Mouse (Mus musculus): Measurements from ENCODE around the gene Gm26920.
"Not testable (repeated sequence)": the region's sequence is repeated elsewhere in the genome, so short reads cannot be mapped to it uniquely, and the experiment has no call there.

The Gm26920 gene

DNA sequence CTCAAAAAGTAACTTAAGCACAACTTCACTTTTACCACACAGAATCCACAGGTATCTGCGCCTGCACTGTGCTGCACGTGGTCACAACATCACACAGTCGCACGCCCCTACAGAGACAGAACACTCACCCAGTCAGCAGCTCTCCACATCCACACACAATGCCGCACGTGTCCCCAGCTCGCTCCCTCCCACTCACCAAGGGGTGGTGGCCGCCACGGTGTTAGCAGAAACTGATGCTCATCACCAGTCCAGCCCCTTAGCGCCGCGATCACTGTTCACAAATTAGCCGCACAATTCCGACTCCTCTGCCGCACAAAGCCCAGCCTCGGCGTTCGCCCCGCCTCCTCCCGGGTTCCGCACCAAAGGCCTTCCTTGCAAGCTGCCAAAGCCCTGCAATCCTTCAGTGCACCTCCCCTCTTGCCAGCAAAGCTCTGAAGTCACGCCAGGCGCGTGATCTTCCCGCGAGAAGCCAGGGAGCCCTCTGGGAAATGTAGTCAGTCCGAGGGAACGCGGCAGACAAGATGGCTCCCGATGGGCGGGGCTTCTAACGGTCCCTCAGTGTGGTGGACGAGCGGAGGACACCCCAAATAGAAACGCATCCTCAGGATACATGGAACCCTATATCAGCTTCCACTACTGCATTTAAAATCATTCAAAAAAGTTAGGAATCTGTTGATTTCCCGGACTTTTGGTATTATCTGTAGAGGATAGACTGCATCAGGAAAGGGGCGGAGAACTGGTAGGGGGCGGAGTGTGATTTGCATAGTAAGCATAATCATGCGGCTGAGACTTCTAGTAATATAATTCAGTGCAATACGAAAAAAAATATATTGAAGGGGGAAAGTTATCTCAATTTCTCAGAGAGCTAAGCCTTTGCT lies at the start of gene Gm26920, which contains the start of gene Zfp566:
Gene Gm26920 (minus strand): TSS at position 319 of the 878 bp plus-strand sequence.
Gene Zfp566 (minus strand): TSS at position 436 of the 878 bp plus-strand sequence.
- DNase-seq (ENCODE audit: low spot score in 2 of 2): peak; percentile 96 to 97

DNA sequence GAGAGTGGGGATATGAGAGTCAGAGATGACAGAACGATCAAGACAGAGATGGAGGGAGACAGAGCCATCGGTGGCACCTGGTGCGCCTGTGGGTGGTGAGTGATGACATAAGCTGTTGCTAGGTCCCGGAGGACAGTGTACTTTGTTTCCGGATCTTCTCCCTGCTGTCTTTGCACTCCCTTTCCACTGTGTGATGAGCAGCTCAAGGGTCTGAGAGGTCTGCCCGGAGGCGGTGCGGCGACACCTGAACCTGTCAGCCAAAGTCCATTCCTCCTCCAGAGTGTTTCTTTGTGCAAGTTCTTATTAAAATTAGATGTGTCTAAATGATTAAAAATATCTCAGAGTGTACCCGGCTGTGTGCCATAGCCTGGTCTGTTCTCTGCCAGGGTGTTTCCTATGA lies 46.6 kb upstream of the Gm26920 start:
- DNase-seq (ENCODE audit: low spot score in 2 of 2): no peak

DNA sequence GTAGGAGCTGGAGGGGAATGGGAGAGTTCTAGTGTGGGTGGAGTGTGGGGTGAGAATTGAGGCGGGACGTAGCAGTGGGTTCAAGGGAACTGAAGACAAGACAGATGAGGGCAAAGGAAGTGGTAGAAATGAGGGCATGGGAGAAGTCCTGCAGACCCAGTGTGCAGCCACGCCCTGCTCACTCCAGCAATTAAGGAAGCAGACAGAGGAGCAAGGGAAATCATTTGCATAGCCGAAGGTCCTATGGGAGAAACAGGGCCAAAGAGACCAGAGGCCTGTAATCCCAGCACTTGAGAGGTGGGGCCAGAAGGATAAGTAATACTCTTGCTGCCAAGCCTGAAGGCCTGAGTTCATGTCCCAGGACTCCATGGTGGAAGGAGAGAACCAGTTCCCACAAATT lies 42.2 kb upstream of the Gm26920 start:
- DNase-seq (ENCODE audit: low spot score in 2 of 2): no peak

DNA sequence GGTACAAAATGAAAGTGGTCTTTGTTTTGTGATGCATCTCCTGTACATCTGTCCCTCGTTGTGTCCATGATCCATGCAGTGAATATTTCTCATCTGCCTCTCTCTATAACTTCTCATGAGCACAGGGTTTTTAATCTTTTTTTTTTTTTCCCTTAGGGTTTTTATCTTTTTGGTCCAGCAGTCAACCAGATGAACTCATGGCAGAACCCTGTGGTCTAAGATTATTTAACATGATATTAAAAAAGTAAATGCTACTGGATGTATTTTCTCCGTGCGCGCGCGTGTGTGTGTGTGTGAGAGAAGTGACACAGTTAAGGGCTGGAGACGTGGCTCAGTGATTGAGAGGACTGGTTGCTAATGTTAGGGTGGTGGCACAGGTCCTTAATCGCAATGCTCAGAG lies 39.7 kb upstream of the Gm26920 start:
- DNase-seq (ENCODE audit: low spot score in 2 of 2): no peak

DNA sequence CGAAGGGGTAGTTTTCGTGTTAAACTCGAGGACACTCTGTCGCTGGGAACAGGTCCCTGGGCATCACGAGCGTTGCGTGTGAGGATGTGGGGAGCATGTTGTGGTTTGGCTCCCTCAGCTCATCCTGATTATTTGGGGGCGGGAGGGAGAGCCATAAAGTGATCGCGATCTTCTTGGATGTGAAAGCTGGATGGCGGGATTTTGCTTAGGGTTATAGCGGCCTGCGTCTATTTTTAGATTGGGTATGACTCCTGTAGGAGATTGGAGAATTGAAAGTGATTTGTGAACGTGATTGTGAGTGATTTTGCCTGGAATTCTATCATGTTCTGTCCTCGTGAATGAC lies 31.9 kb upstream of the Gm26920 start:
- DNase-seq (ENCODE audit: low spot score in 2 of 2): no peak

DNA sequence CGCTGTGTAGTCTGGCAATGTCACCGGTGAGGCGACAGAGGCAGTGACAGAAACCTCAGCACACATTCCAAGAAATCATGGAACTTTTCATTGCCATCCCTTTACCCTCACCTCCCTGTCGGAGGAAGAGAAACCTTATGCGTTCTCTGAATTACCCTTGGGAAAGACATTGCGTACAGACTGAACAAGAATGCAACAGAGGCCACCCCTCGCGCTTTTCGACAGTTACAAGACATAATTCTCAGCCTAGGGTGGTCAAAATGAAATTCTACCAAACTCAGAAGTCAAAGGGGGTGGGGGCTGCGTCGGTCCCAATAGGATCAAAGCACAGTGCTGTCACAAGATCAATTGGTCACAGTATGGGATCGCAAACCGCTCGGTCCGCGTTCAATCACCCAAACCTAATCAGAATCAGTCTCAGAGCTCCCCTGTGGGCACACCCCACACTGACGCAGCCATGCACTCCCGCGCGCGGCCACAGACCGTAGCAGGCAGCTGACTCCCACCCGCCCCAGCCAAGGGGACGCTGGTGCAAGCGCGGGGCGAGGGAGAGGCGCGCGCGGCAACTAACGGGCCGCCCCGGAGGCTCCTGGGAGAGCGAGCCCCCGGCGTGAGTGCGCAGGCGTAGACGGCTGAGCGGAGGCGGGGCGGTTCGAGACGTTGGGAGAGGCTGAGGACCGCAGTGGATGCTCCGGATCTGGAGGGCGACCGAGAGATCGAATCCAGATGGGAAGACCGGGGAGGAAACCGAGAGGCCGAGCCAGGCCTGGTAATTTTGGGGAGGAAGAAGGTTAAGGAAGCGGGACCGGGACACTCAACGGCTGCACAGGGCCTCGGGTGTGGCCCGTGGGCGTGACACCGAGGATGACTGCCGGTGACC lies 31.3 kb upstream of the Gm26920 start, which contains the start of gene Zfp382:
Gene Zfp382 (plus strand): TSS at position 635 of the 880 bp plus-strand sequence.
- DNase-seq (ENCODE audit: low spot score in 2 of 2): peak; percentile 87 to 88

DNA sequence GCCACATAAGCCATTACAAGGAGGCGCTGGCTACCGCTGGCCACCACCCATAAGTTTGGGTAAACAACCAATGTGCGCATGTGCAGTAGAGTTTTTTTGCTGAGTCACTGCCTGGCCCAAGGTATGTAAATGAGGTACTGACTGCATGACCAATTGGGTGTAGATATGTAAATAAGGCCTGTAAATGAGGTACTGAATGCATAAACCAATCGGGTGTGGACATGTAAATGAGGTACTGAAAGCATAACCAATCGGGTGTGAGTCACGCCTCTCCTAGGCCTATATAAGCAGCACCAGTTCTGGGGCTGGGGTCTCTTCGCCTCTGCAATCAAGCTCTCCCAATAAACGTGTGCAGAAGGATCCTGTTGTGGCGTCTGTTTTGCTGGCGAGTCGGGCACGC lies 27.7 kb upstream of the Gm26920 start:
- not testable (repeated sequence) for DNase-seq (ENCODE audit: low spot score in 2 of 2)

DNA sequence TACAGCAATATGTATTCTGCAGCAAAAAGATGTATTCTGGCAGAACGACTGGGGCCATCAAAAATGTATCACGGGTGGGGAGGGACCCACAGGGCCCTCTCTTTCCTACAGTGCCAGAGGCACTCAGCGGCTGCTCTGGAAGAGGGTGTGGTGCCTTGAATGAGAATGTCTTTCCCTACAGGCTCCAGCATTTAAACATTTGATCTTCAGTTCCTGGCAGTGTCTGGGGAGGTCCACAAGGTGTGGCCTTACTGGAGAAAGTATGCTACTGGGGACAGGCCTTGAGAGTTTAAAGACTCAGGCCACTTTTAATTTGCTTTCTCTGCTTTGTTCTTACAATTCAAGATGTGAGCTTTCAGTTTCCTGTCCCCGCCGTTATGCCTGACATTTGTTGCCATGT lies 25.9 kb upstream of the Gm26920 start:
- DNase-seq (ENCODE audit: low spot score in 2 of 2): no peak

DNA sequence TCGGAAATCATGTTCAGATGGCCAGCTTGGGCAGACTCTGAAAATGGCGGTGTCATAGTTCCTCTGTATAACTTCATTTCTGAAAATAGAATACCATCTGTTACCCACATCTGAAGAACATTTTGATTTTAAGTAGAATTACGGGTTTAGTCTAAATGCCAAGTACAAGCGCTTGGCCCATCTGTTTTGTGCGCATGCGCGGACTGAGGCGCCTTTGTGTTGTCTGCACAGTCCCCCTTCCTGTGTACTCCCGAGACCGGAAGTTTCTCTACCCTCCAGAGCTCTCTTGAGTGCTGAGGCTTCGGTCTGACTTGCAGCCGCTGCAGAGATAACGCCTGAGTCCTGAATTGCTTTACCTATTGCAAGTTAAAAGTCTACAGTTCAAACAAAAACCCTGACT lies 9.1 kb upstream of the Gm26920 start:
- DNase-seq (ENCODE audit: low spot score in 2 of 2): peak; percentile 66 to 70

DNA sequence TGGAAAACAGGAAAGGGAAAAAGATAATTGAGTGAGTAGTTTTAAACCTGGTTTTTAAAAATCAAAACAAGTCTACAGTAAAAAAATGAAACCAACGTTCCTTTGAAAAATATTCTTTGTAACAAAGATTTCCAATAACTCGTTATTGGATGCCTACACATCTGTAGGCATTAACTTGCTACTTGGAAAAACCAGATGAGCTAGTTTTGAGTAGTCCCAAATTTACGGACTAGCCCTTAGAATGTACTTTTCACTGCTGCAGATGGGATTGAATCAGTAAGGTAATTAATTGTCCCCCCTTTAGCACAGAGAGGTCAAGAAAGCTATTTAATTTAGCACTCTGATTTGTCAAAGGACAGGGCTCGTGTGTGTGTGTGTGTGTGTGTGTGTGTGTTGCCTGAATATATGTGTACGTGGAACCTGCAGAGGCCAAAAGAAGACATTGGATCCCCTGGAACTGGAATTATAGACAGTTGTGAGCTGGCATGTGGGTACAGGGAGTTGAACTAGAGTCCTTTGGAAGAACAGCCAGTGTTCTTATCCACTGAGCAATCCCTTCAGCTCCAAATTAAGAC lies 5.4 kb upstream of the Gm26920 start:
- no peak for DNase-seq (ENCODE audit: low spot score in 2 of 2)

DNA sequence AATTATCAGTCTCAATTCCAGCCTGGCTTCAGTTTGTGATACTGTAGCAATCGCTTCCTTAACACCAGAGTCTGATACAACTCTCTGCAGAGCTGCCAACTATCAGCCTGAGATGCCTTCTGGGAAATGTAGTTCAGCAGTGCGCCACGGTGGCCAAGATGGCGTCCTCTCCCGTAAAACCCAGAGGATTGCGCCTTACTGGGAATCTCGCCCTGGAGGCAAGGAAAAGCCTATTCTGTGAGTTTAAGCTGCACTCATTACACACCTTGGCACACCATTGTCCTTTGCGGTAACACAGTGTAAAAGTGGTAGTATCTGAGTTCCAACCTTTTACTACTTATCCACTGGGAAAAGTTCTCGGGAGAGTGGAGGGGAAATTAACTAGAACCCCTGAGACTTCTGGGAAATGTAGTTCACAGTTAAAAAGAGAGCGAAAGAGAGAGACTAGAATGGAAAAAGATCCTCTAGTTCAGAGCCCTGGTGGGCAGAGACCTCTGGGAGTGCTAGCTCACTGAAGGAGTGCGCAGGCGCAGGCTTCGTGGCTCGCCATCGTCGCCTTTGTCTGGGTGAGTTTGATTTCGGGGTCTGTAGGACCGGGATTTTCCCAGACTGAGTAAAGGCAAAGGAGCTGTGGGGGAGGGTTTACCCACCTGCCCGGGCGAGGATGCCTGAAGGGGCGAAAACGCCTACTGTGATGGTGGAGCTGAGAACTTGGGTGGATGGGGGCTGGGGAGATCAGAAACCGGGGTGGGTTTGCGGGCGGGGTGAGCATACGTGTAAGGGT lies 4.6 kb upstream of the Gm26920 start, which contains the start of gene Zfp260:
Gene Zfp260 (plus strand): TSS at position 132 of the 784 bp plus-strand sequence.
- DNase-seq (ENCODE audit: low spot score in 2 of 2): peak; percentile 85 to 87

DNA sequence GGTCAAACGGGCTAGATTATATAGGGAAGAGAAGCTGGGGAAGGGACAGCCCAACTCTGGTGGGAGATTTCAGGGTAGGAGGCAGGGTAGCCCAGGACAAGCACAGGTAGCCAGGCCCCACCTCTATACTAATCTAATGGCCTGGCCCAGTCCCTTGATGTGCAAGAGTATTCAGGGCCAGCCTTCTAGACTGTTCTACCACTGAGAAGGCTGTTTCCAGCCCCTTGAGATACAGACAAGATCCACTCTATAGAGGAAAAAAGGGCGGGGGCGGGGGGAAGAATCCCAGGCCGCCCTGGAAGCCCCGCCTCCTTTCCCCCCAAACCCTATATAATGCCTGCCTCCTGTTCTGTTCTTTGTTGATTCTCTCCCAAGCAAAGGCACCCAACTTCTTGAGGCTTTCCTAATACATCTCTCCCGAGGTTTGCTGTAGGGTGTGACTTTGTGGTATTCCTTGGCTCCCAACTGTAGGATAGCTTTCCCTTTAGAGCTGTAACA lies 3.8 kb upstream of the Gm26920 start:
- DNase-seq (ENCODE audit: low spot score in 2 of 2): no peak

DNA sequence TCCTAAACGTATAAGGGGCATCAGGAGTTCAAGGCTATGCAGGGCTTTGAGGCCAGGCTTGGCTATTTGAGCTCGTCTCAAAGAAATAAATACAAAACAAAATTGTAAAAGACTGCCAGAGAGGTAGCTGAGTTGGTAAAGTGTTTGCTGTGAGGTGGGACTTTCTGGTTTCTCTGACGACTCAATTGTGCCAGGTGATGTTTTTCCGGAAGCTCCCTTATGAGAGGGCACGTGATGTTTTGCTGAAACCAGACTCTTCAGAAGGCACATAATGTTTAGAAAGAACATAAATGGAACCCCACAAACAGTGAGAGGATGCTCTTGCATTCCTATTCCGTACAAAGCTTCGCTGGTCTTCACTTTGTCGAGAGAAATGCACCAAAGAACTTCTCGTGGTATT lies 2.5 kb upstream of the Gm26920 start:
- no peak for DNase-seq (ENCODE audit: low spot score in 2 of 2)

DNA sequence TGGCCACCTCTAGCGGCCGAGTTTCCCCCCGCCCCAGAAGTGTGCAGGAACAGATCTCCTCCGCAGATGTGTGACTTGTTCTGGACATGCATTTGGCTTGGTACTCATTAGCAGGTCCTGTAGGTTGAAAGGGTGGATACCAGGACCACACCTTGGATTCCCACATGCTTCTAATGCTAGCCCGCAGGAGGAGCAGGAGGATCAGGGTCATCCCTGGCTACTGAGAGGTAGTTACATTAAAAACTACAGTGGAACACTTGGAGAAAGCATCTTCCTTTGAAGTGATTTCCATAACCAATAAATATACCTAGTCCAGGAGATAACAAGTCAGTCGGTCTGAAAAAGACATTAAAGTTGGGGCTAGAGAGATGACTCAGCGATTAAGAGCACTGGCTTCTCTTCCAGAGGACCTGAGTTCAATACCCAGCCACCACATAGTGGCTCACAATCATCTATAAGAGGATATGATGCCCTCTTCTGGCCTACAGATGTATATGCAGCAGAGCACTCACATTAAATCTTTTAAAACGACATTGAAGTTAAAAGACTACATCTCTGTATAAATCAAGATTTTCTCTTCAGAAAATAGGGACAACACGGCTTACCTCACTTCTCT lies 868 bp upstream of the Gm26920 start:
- DNase-seq (ENCODE audit: low spot score in 2 of 2): peak in 1 of 2 experiments; percentile 7

DNA sequence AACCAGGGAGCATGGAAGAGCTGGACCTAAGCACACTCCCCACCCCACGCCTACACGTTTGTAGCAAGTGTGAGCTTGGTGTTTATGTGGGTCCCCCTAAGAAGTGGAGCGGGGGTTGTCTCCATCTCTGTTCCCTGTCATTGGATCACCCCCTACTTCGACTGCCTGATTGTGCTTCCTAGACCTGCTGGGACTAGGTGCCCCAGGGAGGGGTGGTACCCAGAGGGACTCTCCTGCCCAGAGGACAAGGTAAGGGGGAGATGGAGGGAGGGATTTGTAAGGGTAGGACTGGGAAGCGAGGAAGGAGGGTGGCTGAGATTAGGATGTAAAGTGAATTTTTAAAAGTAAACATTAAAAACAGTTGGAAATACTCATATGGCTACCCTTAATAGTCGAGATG lies 805 bp downstream of the Gm26920 start:
- no peak for DNase-seq (ENCODE audit: low spot score in 2 of 2)

DNA sequence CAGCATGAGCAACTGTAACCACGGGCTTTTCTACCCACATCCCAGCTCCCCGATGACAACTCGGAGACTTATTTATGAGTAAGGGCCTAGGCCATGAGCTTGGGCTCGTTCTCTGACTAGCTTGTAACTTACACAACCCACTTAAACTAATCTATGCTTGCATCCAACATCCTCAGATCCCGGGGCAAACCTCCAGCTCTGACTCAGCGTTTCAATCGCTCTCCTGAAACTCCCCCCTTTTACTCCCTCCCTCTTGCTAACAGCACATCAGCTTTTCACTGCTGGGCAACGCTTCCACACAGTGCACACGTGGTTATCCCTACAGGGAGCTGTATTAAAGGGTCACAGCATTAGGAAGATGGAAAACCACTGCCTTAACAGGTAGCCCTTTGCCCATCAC lies 3.7 kb downstream of the Gm26920 start:
- no peak for DNase-seq (ENCODE audit: low spot score in 2 of 2)

DNA sequence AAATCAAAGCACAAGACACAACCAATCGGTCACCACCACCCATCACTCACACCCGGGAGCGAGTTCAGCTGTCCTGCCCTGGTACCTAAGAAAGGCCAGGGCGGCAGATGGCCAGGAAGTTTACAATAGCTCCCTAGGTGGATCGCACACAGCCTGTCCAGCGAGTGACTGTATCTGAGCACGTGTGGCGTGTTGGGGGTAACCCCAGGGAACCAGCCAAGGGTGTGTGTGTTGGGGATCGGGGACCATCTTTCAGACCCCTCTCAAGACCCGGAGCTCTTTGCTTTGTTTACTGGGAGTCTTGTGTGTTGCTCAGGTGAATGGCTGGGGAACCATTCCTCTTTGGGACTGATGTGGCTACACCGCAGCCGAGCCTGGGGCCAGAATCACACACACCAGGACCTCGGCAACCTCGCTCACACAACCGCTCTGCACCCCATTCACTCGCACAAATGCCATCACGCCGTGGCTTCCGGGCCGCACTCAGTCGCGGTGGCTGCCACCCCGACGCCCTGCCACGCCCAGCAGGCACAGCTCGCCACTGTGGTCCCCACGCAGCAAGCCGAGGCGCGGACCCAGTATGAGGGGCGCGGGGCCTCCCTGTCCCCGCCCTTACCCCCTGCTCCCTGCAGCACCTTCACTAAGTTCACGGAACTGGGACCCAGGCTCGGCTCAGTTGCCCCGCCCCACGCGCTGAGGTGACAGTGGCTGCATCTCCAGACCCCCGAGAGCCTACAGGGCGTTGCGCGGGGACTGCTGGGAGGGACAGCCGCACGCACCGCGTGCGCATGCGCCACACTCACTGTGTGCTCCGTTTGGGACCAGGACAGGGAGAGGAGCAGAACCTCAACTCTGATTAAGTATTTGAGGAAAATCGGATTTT lies 17.8 kb downstream of the Gm26920 start, which contains the start of gene Zfp82:
Gene Zfp82 (minus strand): TSS at position 755 of the 883 bp plus-strand sequence.
- peak; percentile 84 to 86 for DNase-seq (ENCODE audit: low spot score in 2 of 2)

DNA sequence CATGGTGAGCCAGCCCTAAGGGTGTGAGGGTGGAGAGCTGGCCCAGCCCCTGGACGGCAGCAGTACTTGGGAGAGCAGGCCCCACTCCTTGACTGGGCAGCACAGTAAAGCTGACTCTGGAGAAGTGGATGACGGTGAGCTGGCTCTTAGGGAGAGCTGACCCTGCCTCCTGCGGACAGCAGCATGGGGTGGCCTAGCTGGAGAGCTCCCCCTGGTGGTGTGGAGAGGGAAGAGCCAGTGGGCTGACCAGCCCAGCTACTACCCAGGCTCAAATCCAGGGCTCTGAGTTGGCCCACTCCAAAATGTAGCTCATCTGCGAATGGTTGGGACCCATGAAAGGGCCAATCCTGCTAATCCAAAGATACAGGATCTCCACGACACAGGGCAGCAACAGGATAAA lies 25.6 kb downstream of the Gm26920 start:
- DNase-seq (ENCODE audit: low spot score in 2 of 2): no peak

DNA sequence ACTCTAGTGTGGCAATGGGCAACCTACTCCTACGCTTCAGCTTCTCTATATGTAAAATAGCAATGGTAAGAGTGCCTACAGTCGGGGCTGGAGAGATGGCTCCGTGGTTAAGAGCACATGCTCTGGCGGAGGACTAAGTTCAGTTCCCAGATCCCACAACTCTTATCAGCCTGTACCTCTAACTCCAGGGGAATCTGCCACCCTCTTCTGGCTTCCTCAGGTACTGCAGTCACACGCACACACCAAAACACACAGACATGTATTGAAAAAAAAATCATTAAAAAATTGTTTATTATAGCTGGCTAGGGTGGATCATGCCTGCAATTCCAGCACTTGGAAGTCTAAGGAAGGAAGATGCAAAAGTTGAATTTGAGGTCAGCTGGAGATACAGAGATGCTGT lies 27.7 kb downstream of the Gm26920 start:
- no peak for DNase-seq (ENCODE audit: low spot score in 2 of 2)

DNA sequence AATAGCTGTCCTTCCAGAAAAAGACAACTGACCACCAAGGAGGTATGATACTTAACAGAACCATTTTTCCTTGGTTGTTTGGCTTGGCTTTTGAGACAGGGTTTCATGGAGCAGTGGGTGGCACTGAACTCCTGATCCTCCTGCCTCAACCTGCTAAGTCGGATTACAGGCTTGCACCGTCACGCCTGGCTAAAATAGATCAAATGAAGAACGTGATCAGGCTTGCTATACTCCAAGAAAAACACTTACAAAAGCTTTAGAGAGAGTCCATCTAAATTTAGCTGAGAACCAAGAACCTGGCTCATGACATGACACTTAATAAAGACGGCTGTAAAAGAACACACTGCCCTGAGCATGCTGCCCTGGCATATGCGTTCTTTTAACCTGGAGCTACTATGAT lies 29.9 kb downstream of the Gm26920 start:
- no peak for DNase-seq (ENCODE audit: low spot score in 2 of 2)
